Mouse (Mus musculus) midbrain, embryonic 11.5 days (tissue): Measurements from ENCODE around the gene Arfgef3. TPM values are rescaled to one million over a fixed set of nuclear protein-coding genes. Genes with fewer than 3 reads are reported as not detected.

Experiments
- ATAC-seq: fragments of 200-750 bp; cut with Nextera tagmentation; 2 replicates; pipeline ENCODE4 v1.8.0; 2017; ENCODE audit warnings: moderate TSS enrichment, moderate library complexity; ENCODE audit not compliant: low FRiP score
- DNase-seq: peaks from one replicate; pipeline ENCODE4 v3.0.0; 2015; ENCODE audit warnings: low spot score; ENCODE audit errors: missing footprints
- H3K27ac ChIP-seq: fragments of 300-500 bp; sonication (generic); 2 replicates; pipeline ENCODE4 v1.5.1; 2014; ENCODE audit warnings: low read depth, low read length
- H3K27me3 ChIP-seq: fragments of 300-500 bp; sonication (generic); 2 replicates; pipeline ENCODE4 v1.6.1; 2014; ENCODE audit warnings: mild to moderate bottlenecking, low read length, moderate library complexity, mixed read lengths; ENCODE audit not compliant: control insufficient read depth, insufficient read depth
- H3K36me3 ChIP-seq: fragments of 300-500 bp; sonication (generic); 2 replicates; pipeline ENCODE4 v1.6.1; 2014; ENCODE audit warnings: mild to moderate bottlenecking, low read length, moderate library complexity, mixed read lengths; ENCODE audit not compliant: control insufficient read depth, insufficient read depth
- H3K4me1 ChIP-seq: fragments of 300-500 bp; sonication (generic); 2 replicates; pipeline ENCODE4 v1.6.1; 2014; ENCODE audit warnings: low read length; ENCODE audit not compliant: control insufficient read depth, insufficient read depth
- H3K4me2 ChIP-seq: fragments of 300-500 bp; sonication (generic); 2 replicates; pipeline ENCODE4 v1.6.1; 2014; ENCODE audit warnings: mild to moderate bottlenecking, moderate library complexity
- H3K4me3 ChIP-seq: fragments of 300-500 bp; sonication (generic); 2 replicates; pipeline ENCODE4 v1.5.1; 2014; ENCODE audit warnings: low read depth, low read length
- H3K9ac ChIP-seq: fragments of 300-500 bp; sonication (generic); 2 replicates; pipeline ENCODE4 v1.6.1; 2014; ENCODE audit warnings: low read length
- H3K9me3 ChIP-seq: fragments of 300-500 bp; sonication (generic); 2 replicates; pipeline ENCODE4 v1.6.1; 2016; ENCODE audit warnings: low read length; ENCODE audit not compliant: control insufficient read depth
- WGBS: fragments of 180-500 bp; shearing (Covaris S2); extraction: QIAGEN DNeasy Blood & Tissue Kit; methylation state at CpG from one replicate; pipeline ENCODE4 v1.1.7; 2014; 5-methylcytosine and 5-hydroxymethylcytosine counted together
- polyA plus RNA-seq: library from polyadenylated mRNA; unstranded; fragments of >200 nt; fragmentation: Nextera tagmentation; extraction: Ambion mirVana; gene quantifications from 2 replicates; pipeline ENCODE4 v1.2.1, GENCODE M21; 2014

Arfgef3 gene
- polyA plus RNA-seq, 1 experiment from 2014 or later, result 1.3 TPM

DNA sequence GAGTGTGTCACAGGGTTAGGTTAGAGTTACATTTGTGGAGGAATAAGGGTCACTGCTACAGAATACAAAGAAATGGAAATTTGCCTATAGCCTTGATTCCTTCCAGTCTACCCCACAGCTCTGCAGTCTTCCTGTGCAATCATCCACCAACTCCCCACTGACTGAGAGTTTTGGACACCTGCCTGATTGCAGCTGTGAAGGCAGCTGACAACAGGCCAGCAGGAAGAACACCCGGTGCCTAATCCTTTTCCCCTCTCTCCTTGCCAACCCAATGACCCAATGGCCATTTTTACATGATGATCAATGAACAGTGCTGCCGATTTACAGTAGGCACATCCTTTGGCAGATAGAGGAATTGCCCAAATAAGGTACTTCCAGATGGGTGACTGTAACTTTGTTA is 43.6 kb downstream of the Arfgef3 start:
- Histone ChIP-seq H3K27me3 (no peaks in the 10 kb centered on the region), H3K36me3 (no peaks in the 10 kb centered on the region), H3K27ac (no peak overlapping the region), H3K4me3 (no peak overlapping the region), H3K9me3 (no peaks in the 10 kb centered on the region), H3K4me2 (no peak overlapping the region), H3K9ac (no peak overlapping the region), H3K4me1 (peaks cover 5% of the 10 kb centered on the region; the same call in 1 of the 2 replicates)
- WGBS, result 82% methylated on average over 2 of the region's 2 CpGs
- ATAC-seq, result no peak
- no peak for DNase-seq

DNA sequence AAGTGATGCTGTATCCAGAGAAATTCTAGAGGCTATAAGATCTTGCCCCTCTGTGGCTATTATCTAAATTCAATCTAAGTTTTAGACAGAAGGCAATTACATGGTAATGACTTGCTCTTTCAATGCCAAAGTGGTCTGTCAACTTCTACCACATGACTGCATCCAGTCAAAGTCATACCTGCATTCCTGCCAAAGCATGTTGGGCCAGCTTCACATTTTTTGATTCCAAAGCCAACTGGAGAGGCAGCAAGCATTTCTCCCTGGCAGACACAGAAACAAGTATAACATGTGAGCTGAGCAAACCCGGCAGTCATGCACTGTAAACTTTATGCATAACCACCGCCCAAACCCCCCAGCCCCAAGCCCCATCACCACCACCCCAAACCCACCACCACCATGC is 44.6 kb downstream of the Arfgef3 start:
- no peak overlapping the region for H3K27ac ChIP-seq
- WGBS, result 95% methylated on average over 2 of the region's 2 CpGs

DNA sequence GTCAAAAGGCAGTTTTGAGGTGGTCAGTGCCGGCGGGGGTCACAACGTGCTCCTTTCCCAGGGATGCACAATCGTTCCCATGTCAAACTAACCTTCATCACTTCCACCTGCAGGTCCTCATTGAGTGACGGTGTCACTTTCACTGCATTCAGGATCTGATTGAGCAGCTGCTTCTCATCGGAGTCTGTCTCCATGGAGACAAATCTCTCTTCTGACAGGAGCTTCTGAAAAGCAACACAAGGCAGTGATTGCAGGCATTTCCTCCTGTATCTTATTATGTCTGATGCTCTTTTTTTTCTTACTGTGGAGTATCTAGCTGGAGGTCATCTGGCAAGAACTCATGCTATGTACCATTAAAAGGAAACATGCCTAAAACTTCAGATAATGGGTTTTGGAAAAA is 47.3 kb downstream of the Arfgef3 start:
- 36% methylated on average over 6 of the region's 6 CpGs for WGBS
- H3K4me1 ChIP-seq, result peaks cover 5% of the 10 kb centered on the region; the same call in 1 of the 2 replicates
- ATAC-seq (no peak; the same call in 1 of the 2 replicates), DNase-seq (no peak)
- no peak overlapping the region for H3K27ac ChIP-seq
- no peak overlapping the region for H3K4me2 ChIP-seq
- H3K36me3 ChIP-seq, result no peaks in the 10 kb centered on the region
- no peak overlapping the region for H3K9ac ChIP-seq
- no peak overlapping the region for H3K4me3 ChIP-seq
- no peaks in the 10 kb centered on the region for H3K9me3 ChIP-seq
- H3K27me3 ChIP-seq, result no peaks in the 10 kb centered on the region

More for the DNA sequence above, 44.6 kb downstream of the Arfgef3 start:
- no peak overlapping the region for H3K4me2 ChIP-seq
- no peak overlapping the region for H3K4me3 ChIP-seq
- ATAC-seq, result no peak
- no peaks in the 10 kb centered on the region for H3K27me3 ChIP-seq
- H3K9me3 ChIP-seq, result no peaks in the 10 kb centered on the region
- DNase-seq, result no peak
- no peaks in the 10 kb centered on the region for H3K36me3 ChIP-seq
- no peak overlapping the region for H3K9ac ChIP-seq
- H3K4me1 ChIP-seq, result peaks cover 5% of the 10 kb centered on the region; the same call in 1 of the 2 replicates

DNA sequence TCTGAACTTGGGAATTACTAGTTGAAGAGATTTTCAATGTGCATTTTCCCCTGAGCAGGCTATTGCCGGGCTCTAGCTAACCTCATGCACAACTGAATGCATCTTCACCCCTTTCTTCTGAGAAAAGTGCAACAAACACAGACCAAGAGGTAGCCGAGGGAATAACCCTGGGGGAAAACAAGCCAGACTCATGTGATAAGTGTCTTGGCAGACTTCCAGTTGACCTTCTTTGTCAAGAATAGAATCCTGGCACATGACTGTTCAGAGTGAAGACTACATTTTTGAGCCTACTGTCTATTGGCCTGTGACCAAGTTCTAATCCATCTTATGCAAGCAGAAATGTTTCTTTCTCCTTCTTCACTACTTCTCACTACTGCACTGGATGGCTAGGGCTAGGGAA is 55.5 kb downstream of the Arfgef3 start:
- 81% methylated on average over 2 of the region's 2 CpGs for WGBS
- Histone ChIP-seq H3K27ac (no peak overlapping the region), H3K27me3 (no peaks in the 10 kb centered on the region), H3K9ac (no peak overlapping the region), H3K9me3 (no peaks in the 10 kb centered on the region), H3K36me3 (no peaks in the 10 kb centered on the region), H3K4me2 (no peak overlapping the region), H3K4me1 (no peaks in the 10 kb centered on the region), H3K4me3 (no peak overlapping the region)
- ATAC-seq, result no peak
- DNase-seq, result no peak

DNA sequence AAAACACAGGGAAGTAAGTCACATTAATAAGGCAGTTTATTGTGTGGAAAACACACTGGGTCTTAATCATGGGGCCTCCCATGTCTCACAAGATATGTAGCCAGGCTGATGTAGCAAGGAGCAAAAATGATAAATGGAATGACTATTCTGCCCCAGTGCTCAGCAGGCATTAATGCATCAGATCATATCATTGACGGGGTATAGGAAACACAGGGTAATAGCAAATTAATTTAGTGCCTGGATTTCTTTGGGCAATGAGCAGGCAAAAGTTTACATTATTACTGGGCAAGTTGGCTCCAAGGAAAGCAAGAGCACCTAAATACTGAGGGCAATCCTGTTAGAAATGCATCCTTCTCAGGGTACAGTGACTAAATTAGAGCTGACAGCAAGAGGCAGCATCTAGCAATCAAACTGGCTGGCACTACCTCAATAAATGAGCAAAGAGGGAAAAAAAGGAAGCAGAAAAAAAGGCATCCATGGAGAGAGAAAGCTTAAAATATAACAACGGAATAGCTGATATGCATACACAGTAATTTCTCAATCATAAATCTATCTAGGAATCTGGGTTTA is 62.3 kb downstream of the Arfgef3 start:
- DNase-seq (no peak), ATAC-seq (no peak)
- H3K4me3 ChIP-seq, result no peak overlapping the region
- WGBS, result 92% methylated on average over 2 of the region's 2 CpGs
- no peaks in the 10 kb centered on the region for H3K27me3 ChIP-seq
- no peak overlapping the region for H3K27ac ChIP-seq
- H3K9ac ChIP-seq, result no peak overlapping the region
- no peaks in the 10 kb centered on the region for H3K4me1 ChIP-seq
- H3K4me2 ChIP-seq, result no peak overlapping the region
- H3K9me3 ChIP-seq, result no peaks in the 10 kb centered on the region
- H3K36me3 ChIP-seq, result no peaks in the 10 kb centered on the region

DNA sequence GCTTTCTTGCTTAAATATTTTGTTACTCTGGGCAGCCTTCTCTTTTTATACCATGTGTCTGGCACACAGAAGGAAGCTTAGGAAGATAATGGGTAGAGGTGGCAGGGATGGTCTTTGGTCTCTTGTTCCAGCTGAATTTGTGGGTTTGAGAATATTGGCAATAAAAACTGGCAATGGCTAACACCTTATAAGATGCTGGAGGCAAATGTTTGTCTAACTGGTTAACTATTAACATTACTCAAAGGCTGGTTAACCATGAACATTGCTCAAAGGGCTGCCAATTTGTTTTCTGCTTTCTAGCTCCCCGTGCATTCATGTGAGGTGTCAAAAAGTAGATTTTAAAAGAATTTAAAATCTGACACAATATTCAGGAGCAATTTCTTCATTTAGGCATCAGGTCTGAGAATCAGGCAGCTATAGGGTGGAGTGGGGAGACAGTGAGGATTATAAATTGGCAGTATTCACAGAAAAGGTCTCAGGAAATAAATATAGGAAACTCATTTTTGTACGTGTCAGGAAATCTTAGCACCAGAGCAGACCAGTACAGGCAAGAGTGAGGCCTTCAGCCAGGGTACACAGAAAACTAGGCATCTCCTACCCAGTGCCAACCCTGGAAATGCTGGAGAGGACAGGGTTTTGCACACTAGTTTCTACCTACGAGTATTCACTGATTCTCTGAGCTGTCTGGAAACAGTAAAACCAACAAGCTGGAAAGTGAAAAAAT is 62.9 kb downstream of the Arfgef3 start:
- no peak overlapping the region for H3K9ac ChIP-seq
- no peaks in the 10 kb centered on the region for H3K4me1 ChIP-seq
- WGBS, result 89% methylated on average over 3 of the region's 3 CpGs
- no peaks in the 10 kb centered on the region for H3K36me3 ChIP-seq
- H3K4me2 ChIP-seq, result no peak overlapping the region
- no peak for ATAC-seq
- no peaks in the 10 kb centered on the region for H3K27me3 ChIP-seq
- no peak overlapping the region for H3K4me3 ChIP-seq
- no peak for DNase-seq
- H3K27ac ChIP-seq, result no peak overlapping the region
- no peaks in the 10 kb centered on the region for H3K9me3 ChIP-seq

DNA sequence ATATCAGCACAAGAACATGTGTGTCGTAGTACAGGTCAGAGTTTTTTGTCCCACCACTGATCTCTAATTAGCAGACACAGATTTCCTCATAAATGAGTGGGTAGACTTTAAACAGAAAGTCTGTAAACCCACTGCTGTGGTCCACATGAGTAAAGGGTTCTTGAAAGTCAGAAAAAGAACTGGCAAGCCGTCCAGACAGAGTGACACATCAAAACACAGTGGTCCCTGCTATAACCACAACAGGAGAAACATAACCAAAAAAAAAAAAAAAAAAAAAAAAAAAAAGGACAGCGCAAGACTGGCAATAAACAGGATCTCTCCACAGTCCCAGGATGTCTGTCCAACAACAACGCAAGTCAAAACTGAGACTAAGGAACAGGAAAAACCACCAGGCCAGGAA is 64.9 kb downstream of the Arfgef3 start:
- WGBS, result 83% methylated on average over 4 of the region's 4 CpGs
- Histone ChIP-seq H3K9ac (no peak overlapping the region), H3K27ac (no peak overlapping the region), H3K9me3 (no peaks in the 10 kb centered on the region), H3K27me3 (no peaks in the 10 kb centered on the region), H3K4me3 (no peak overlapping the region), H3K36me3 (no peaks in the 10 kb centered on the region), H3K4me1 (no peaks in the 10 kb centered on the region), H3K4me2 (no peak overlapping the region)
- ATAC-seq (no peak), DNase-seq (no peak)

DNA sequence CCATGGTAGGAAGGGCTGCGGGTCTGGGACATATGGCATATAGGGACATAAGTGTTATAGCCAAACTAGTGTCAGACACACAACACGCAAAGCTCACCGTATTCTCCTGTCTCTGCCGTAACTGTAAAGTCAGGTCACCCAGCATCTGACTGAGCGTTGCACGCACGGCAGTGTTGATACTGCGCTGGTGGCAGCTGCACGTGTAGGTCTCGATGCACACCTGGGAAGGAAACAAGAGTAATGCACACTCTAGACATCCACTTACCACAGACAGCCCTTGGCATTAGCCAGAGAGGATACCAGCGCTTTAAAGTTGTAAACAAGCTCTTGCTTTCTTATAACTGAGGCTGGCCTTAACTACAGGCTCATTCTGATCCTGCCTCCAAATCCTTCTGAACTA is 79.0 kb downstream of the Arfgef3 start:
- no peak for DNase-seq
- ATAC-seq, result no peak
- no peak overlapping the region for H3K4me3 ChIP-seq
- H3K9ac ChIP-seq, result no peak overlapping the region
- no peaks in the 10 kb centered on the region for H3K4me1 ChIP-seq
- no peak overlapping the region for H3K27ac ChIP-seq
- H3K4me2 ChIP-seq, result no peak overlapping the region
- 96% methylated on average over 11 of the region's 11 CpGs for WGBS
- H3K36me3 ChIP-seq, result no peaks in the 10 kb centered on the region
- no peaks in the 10 kb centered on the region for H3K27me3 ChIP-seq
- H3K9me3 ChIP-seq, result no peaks in the 10 kb centered on the region; the same call in 1 of the 2 replicates

DNA sequence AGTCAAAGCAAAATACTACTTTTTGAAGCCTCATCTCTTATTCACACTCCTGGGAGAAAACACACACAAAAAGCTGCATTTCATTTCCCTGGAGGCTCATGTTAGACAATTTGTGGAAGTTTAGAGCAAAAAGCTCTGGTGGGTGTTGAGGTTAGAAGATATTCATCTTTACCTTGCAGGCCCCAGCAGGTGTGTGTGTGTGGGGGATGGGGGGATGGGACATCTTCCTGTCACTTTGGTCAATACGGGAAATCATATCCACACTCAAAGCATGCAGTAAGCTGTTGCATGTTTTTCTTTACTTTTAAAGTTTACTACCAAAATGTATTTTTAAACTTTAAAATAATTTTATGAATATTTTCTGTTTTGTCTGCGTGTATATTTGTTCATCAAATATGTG is 79.7 kb downstream of the Arfgef3 start:
- no peak overlapping the region for H3K27ac ChIP-seq
- H3K9ac ChIP-seq, result no peak overlapping the region
- H3K4me3 ChIP-seq, result no peak overlapping the region
- ATAC-seq, result no peak
- H3K36me3 ChIP-seq, result no peaks in the 10 kb centered on the region
- no peak for DNase-seq
- no peak overlapping the region for H3K4me2 ChIP-seq
- H3K9me3 ChIP-seq, result no peaks in the 10 kb centered on the region; the same call in 1 of the 2 replicates
- WGBS, result 90% methylated on average over 2 of the region's 2 CpGs
- H3K27me3 ChIP-seq, result no peaks in the 10 kb centered on the region
- H3K4me1 ChIP-seq, result no peaks in the 10 kb centered on the region
